Mouse (Mus musculus): ENCODE results near the gene Pphln1. TPM values are rescaled to one million over a fixed set of nuclear protein-coding genes. Genes with fewer than 3 reads are reported as not detected.

Pphln1 gene
- polyA plus RNA-seq, 1 experiment from 2014 or later = 58.7 TPM

GRCm38 (mm10) chr15:93442271-93442670 is 44.1 kb downstream of the Pphln1 start:
- Histone ChIP-seq H3K9me3 (no peaks in the 10 kb centered on the region), H3K4me1 (replicated peaks) (no peaks in the 10 kb centered on the region), H3K27me3 (no peaks in the 10 kb centered on the region), H3K4me2 (replicated peaks) (no peak overlapping the region), H3K4me3 (replicated peaks) (no peak overlapping the region), H3K36me3 (peaks cover 41% of the 10 kb centered on the region), H3K27ac (no peak overlapping the region), H3K9ac (replicated peaks) (no peak overlapping the region)
- 93% methylated on average over 4 of the region's 4 CpGs for whole genome bisulfite sequencing
- ATAC-seq = no peak

- no peaks in the 10 kb centered on the region for H3K27me3 ChIP-seq
- no peak overlapping the region for H3K9ac ChIP-seq (replicated peaks)
- no peak overlapping the region for H3K4me3 ChIP-seq (replicated peaks)
- no peaks in the 10 kb centered on the region for H3K4me1 ChIP-seq (replicated peaks)
- H3K4me2 ChIP-seq (replicated peaks) = no peak overlapping the region
- peaks cover 41% of the 10 kb centered on the region for H3K36me3 ChIP-seq
- WGBS = 95% methylated on average over 6 of the region's 6 CpGs
- H3K9me3 ChIP-seq = no peaks in the 10 kb centered on the region
- ATAC-seq = no peak
- H3K27ac ChIP-seq = no peak overlapping the region
Observed at GRCm38 (mm10) chr15:93443676-93444075, 45.5 kb downstream of the Pphln1 start.

- no peak overlapping the region for H3K27ac ChIP-seq
- no peak overlapping the region for H3K9ac ChIP-seq (replicated peaks)
- no peak overlapping the region for H3K4me2 ChIP-seq (replicated peaks)
- H3K9me3 ChIP-seq = no peaks in the 10 kb centered on the region
- no peaks in the 10 kb centered on the region for H3K4me1 ChIP-seq (replicated peaks)
- H3K27me3 ChIP-seq = no peaks in the 10 kb centered on the region
- ATAC-seq = no peak
- 84% methylated on average over 3 of the region's 3 CpGs for WGBS
- H3K36me3 ChIP-seq = peaks cover 14% of the 10 kb centered on the region
- no peak overlapping the region for H3K4me3 ChIP-seq (replicated peaks)
Observed at GRCm38 (mm10) chr15:93448862-93449261, 50.7 kb downstream of the Pphln1 start.

- ATAC-seq = no peak
- Histone ChIP-seq H3K9me3 (no peaks in the 10 kb centered on the region), H3K4me2 (replicated peaks) (no peak overlapping the region), H3K4me1 (replicated peaks) (no peaks in the 10 kb centered on the region), H3K9ac (replicated peaks) (no peak overlapping the region), H3K27ac (no peak overlapping the region), H3K4me3 (replicated peaks) (no peak overlapping the region), H3K36me3 (no peaks in the 10 kb centered on the region), H3K27me3 (no peaks in the 10 kb centered on the region)
- 83% methylated on average over 1 of the region's 1 CpGs for WGBS
Observed at GRCm38 (mm10) chr15:93453296-93453695, 55.1 kb downstream of the Pphln1 start.

GRCm38 (mm10) chr15:93456005-93456404 is 57.9 kb downstream of the Pphln1 start:
- ATAC-seq = no peak
- no peaks in the 10 kb centered on the region for H3K36me3 ChIP-seq
- H3K4me3 ChIP-seq (replicated peaks) = no peak overlapping the region
- no peak overlapping the region for H3K9ac ChIP-seq (replicated peaks)
- H3K4me1 ChIP-seq (replicated peaks) = no peaks in the 10 kb centered on the region
- H3K27ac ChIP-seq = no peak overlapping the region
- no peak overlapping the region for H3K4me2 ChIP-seq (replicated peaks)
- no peaks in the 10 kb centered on the region for H3K9me3 ChIP-seq
- no peaks in the 10 kb centered on the region for H3K27me3 ChIP-seq

- no peak overlapping the region for H3K4me2 ChIP-seq (replicated peaks)
- no peaks in the 10 kb centered on the region for H3K4me1 ChIP-seq (replicated peaks)
- no peak overlapping the region for H3K27ac ChIP-seq
- H3K36me3 ChIP-seq = no peaks in the 10 kb centered on the region
- H3K9ac ChIP-seq (replicated peaks) = no peak overlapping the region
- ATAC-seq = no peak
- no peak overlapping the region for H3K4me3 ChIP-seq (replicated peaks)
- H3K9me3 ChIP-seq = no peaks in the 10 kb centered on the region
- H3K27me3 ChIP-seq = no peaks in the 10 kb centered on the region
- 70% methylated on average over 5 of the region's 5 CpGs for WGBS
Observed at GRCm38 (mm10) chr15:93459422-93459821, 61.3 kb downstream of the Pphln1 start.

- no peak overlapping the region for H3K4me2 ChIP-seq (replicated peaks)
Observed at GRCm38 (mm10) chr15:93461066-93461465, 62.9 kb downstream of the Pphln1 start.

GRCm38 (mm10) chr15:93471651-93472050 is 73.5 kb downstream of the Pphln1 start:
- Histone ChIP-seq H3K4me3 (replicated peaks) (no peak overlapping the region), H3K4me2 (replicated peaks) (peak overlapping the region; percentile 32; the same call in 1 of the 2 replicates), H3K27ac (peak overlapping the region; percentile 6; the same call in 1 of the 2 replicates), H3K4me1 (replicated peaks) (peaks cover 17% of the 10 kb centered on the region), H3K9ac (replicated peaks) (no peak overlapping the region), H3K9me3 (no peaks in the 10 kb centered on the region), H3K36me3 (no peaks in the 10 kb centered on the region), H3K27me3 (no peaks in the 10 kb centered on the region)
- WGBS = 38% methylated on average over 12 of the region's 12 CpGs
- ATAC-seq = no peak

More at GRCm38 (mm10) chr15:93461066-93461465, 62.9 kb downstream of the Pphln1 start:
- no peak overlapping the region for H3K27ac ChIP-seq
- H3K9ac ChIP-seq (replicated peaks) = no peak overlapping the region
- peaks cover 12% of the 10 kb centered on the region; the same call in 1 of the 2 replicates for H3K36me3 ChIP-seq
- H3K27me3 ChIP-seq = no peaks in the 10 kb centered on the region
- no peak for ATAC-seq
- 95% methylated on average over 23 of the region's 23 CpGs for WGBS
- no peaks in the 10 kb centered on the region for H3K4me1 ChIP-seq (replicated peaks)
- H3K9me3 ChIP-seq = no peaks in the 10 kb centered on the region
- H3K4me3 ChIP-seq (replicated peaks) = no peak overlapping the region

- Histone ChIP-seq H3K4me2 (replicated peaks) (peak overlapping the region; percentile 32; the same call in 1 of the 2 replicates), H3K36me3 (no peaks in the 10 kb centered on the region), H3K4me1 (replicated peaks) (peaks cover 17% of the 10 kb centered on the region), H3K9me3 (no peaks in the 10 kb centered on the region), H3K27ac (0 out of 2 replicates have a peak overlapping the region, but pooled peaks have one; percentile 6), H3K9ac (replicated peaks) (no peak overlapping the region), H3K27me3 (no peaks in the 10 kb centered on the region), H3K4me3 (replicated peaks) (no peak overlapping the region)
- WGBS = 21% methylated on average over 1 of the region's 1 CpGs
- no peak for ATAC-seq
Observed at GRCm38 (mm10) chr15:93472089-93472488, 73.9 kb downstream of the Pphln1 start.

- H3K36me3 ChIP-seq = no peaks in the 10 kb centered on the region
- no peaks in the 10 kb centered on the region for H3K27me3 ChIP-seq
- peaks cover 18% of the 10 kb centered on the region for H3K4me1 ChIP-seq (replicated peaks)
- WGBS = 92% methylated on average over 3 of the region's 3 CpGs
- no peaks in the 10 kb centered on the region for H3K9me3 ChIP-seq
- ATAC-seq = no peak
- no peak overlapping the region for H3K9ac ChIP-seq (replicated peaks)
- H3K4me2 ChIP-seq (replicated peaks) = no peak overlapping the region
- H3K27ac ChIP-seq = no peak overlapping the region
- H3K4me3 ChIP-seq (replicated peaks) = no peak overlapping the region
Observed at GRCm38 (mm10) chr15:93474277-93474676, 76.1 kb downstream of the Pphln1 start.

- Histone ChIP-seq H3K4me2 (replicated peaks) (no peak overlapping the region), H3K27ac (no peak overlapping the region), H3K9me3 (no peaks in the 10 kb centered on the region), H3K4me3 (replicated peaks) (no peak overlapping the region), H3K9ac (replicated peaks) (no peak overlapping the region), H3K36me3 (no peaks in the 10 kb centered on the region), H3K4me1 (replicated peaks) (peaks cover 21% of the 10 kb centered on the region), H3K27me3 (no peaks in the 10 kb centered on the region)
- 85% methylated on average over 8 of the region's 8 CpGs for WGBS
- ATAC-seq = no peak
Observed at GRCm38 (mm10) chr15:93475688-93476087, 77.5 kb downstream of the Pphln1 start.

- H3K4me2 ChIP-seq (replicated peaks) = no peak overlapping the region
- H3K4me3 ChIP-seq (replicated peaks) = no peak overlapping the region
- no peaks in the 10 kb centered on the region for H3K36me3 ChIP-seq
- WGBS = 91% methylated on average over 4 of the region's 4 CpGs
- no peak overlapping the region for H3K9ac ChIP-seq (replicated peaks)
- ATAC-seq = no peak
- no peaks in the 10 kb centered on the region for H3K9me3 ChIP-seq
- H3K27me3 ChIP-seq = no peaks in the 10 kb centered on the region
- no peak overlapping the region for H3K27ac ChIP-seq
- peaks cover 9% of the 10 kb centered on the region for H3K4me1 ChIP-seq (replicated peaks)
Observed at GRCm38 (mm10) chr15:93477729-93478128, 79.6 kb downstream of the Pphln1 start.

GRCm38 (mm10) chr15:93478676-93479075 is 80.5 kb downstream of the Pphln1 start:
- no peak overlapping the region for H3K4me3 ChIP-seq (replicated peaks)
- H3K4me2 ChIP-seq (replicated peaks) = no peak overlapping the region
- WGBS = 80% methylated on average over 3 of the region's 3 CpGs
- no peaks in the 10 kb centered on the region for H3K27me3 ChIP-seq
- no peak overlapping the region for H3K27ac ChIP-seq
- peaks cover 7% of the 10 kb centered on the region for H3K4me1 ChIP-seq (replicated peaks)
- ATAC-seq = no peak
- H3K36me3 ChIP-seq = no peaks in the 10 kb centered on the region
- no peak overlapping the region for H3K9ac ChIP-seq (replicated peaks)
- H3K9me3 ChIP-seq = no peaks in the 10 kb centered on the region
